Mouse (Mus musculus) inflammation-experienced regulatory T-cells (primary cell): ENCODE results near the gene Gm28038. TPM values are rescaled to one million over a fixed set of nuclear protein-coding genes. Genes with fewer than 3 reads are reported as not detected.

Source experiments
- polyA plus RNA-seq, 2 experiments: library from polyadenylated mRNA; unstranded; fragments of 100-300 nt; shearing (Covaris generic); gene quantifications; one replicate each; pipeline ENCODE4 v1.2.1; 2017

Gene Gm28038
- not detected for polyA plus RNA-seq

GRCm38 (mm10) chr2:30280743-30281142 lies at the start of gene Gm28038:
Gm28038 (plus strand) TSS chr2:30281043.

DNA sequence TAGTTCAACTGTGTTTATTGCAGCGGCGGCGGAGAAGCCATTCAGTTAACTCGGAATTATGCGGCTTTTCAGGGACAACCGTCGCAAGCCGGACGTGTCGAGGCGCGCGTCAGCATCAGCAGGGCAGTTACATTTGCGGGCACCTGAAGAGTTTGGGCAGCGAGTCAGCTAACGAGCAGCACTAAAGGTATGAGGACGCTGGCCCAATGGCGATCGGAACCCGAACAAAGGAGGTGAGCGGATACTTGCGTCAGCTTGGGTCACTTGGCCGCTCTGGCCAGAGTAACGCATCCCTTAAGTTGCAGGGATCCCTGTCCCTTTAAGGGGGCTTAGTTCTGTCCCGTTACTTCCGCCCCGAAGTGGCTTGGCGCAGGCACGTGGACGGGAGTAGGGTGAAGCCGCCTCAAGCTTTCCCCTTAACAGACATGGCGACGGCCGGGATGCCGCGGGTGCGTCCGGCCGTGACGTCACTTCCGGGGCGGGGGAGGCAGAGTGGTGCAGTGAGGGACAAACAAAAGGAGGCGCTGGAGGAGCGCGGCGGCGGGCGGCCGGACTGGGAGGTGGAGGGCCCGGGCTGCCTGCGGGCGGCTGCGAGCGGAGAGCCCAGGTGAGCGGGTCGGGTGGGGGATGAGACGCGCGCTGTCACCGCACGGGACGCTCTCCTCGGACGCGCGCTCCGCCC lies 43.5 kb upstream of the Gm28038 start, which contains the start of gene Lrrc8a:
Lrrc8a (plus strand) TSS at position 517 of the 682 bp plus-strand sequence.

GRCm38 (mm10) chr2:30240267-30240666 lies 40.6 kb upstream of the Gm28038 start, which contains the start of gene Gm28035:
Gm28035 (plus strand) TSS chr2:30240567.

GRCm38 (mm10) chr2:30265767-30266253 lies 15.0 kb upstream of the Gm28038 start, which contains the start of gene Phyhd1:
Phyhd1 (plus strand) TSS chr2:30266203.

GRCm38 (mm10) chr2:30286192-30287026 lies 5.6 kb downstream of the Gm28038 start, which contains the start of the genes Dolk and Nup188:
Dolk (minus strand) TSS chr2:30286334.
Nup188 (plus strand) TSS chr2:30286397.

Other genes with a start within 250 kb of the Gm28038 start
- 1 to 10 TPM in 1 of 2 experiments, under 1 TPM in 1; 0.44 to 1.6 TPM for gene Wdr34, start 232.2 kb upstream of the Gm28038 start, polyA plus RNA-seq
- gene Set, start 223.7 kb upstream of the Gm28038 start, polyA plus RNA-seq = 100 to 1,000 TPM; 308 to 332 TPM
- 1 to 10 TPM in 1 of 2 experiments, under 1 TPM in 1; 0.95 to 1.0 TPM for gene Pkn3, start 203.4 kb upstream of the Gm28038 start, polyA plus RNA-seq
- 10 to 100 TPM; 23.8 to 24.7 TPM for gene Zdhhc12, start 187.4 kb upstream of the Gm28038 start, polyA plus RNA-seq
- 10 to 100 TPM; 56.8 to 63.1 TPM for gene Zer1, start 156.5 kb upstream of the Gm28038 start, polyA plus RNA-seq
- gene Tbc1d13, start 147.3 kb upstream of the Gm28038 start, polyA plus RNA-seq = 1 to 10 TPM; 8.0 to 8.5 TPM
- gene Endog, start 109.5 kb upstream of the Gm28038 start, polyA plus RNA-seq = 10 to 100 TPM; 21.3 to 22.8 TPM
- gene Spout1, start 102.6 kb upstream of the Gm28038 start, polyA plus RNA-seq = 10 to 100 TPM; 45.4 to 58.7 TPM
- 10 to 100 TPM; 11.3 to 15.4 TPM for gene Kyat1, start 75.2 kb upstream of the Gm28038 start, polyA plus RNA-seq
- gene Lrrc8a, start 43.3 kb upstream of the Gm28038 start, polyA plus RNA-seq = 1 to 10 TPM; 6.3 to 8.7 TPM
- gene Gm28035, start 40.5 kb upstream of the Gm28038 start, polyA plus RNA-seq = 1 to 10 TPM; 4.0 to 5.9 TPM
- gene Phyhd1, start 14.8 kb upstream of the Gm28038 start, polyA plus RNA-seq = 1 to 10 TPM; 4.3 to 5.8 TPM
- 10 to 100 TPM; 14.8 to 16.7 TPM for gene Dolk, start 5.3 kb downstream of the Gm28038 start, polyA plus RNA-seq
- 10 to 100 TPM; 15.6 to 19.4 TPM for gene Nup188, start 5.4 kb downstream of the Gm28038 start, polyA plus RNA-seq
- 100 to 1,000 TPM; 134 to 153 TPM for gene Sh3glb2, start 78.3 kb downstream of the Gm28038 start, polyA plus RNA-seq
- gene Miga2, start 83.2 kb downstream of the Gm28038 start, polyA plus RNA-seq = 10 to 100 TPM; 11.5 to 12.3 TPM
- gene Dolpp1, start 111.2 kb downstream of the Gm28038 start, polyA plus RNA-seq = 10 to 100 TPM; 28.2 to 49.9 TPM
- gene Crat, start 134.8 kb downstream of the Gm28038 start, polyA plus RNA-seq = 10 to 100 TPM in 1 of 2 experiments, 1 to 10 TPM in 1; 6.1 to 10.7 TPM
- gene Ptpa, start 135.0 kb downstream of the Gm28038 start, polyA plus RNA-seq = 100 to 1,000 TPM in 1 of 2 experiments, 10 to 100 TPM in 1; 96.0 to 101 TPM
- 1 to 10 TPM in 1 of 2 experiments, under 1 TPM in 1; 0.61 to 6.9 TPM for gene Ier5l, start 193.2 kb downstream of the Gm28038 start, polyA plus RNA-seq